Mouse (Mus musculus) brain, embryonic 14.5 days (tissue): ENCODE measurements at regions not wholly inside any gene's neighbourhood (a gene's known extent, or its start where the extent isn't known, plus 50 kb on each side); places are given as distances from the start of the nearest gene placed in this dataset.

ENCODE experiments used
- DNase-seq: peaks from one replicate; pipeline ENCODE4 v3.0.0-alpha.2; 2011; ENCODE audit warnings: low read depth
- CTCF ChIP-seq: fragments of 200-500 bp; IDR thresholded peaks from 2 replicates; pipeline ENCODE4 v1.5.1; 2012; ENCODE audit warnings: inconsistent platforms, mild to moderate bottlenecking, moderate library complexity, borderline replicate concordance; ENCODE audit not compliant: insufficient read depth, insufficient read length; ENCODE audit errors: extremely low read depth
- POLR2A ChIP-seq: fragments of 200-500 bp; IDR thresholded peaks from 2 replicates; pipeline ENCODE4 v1.6.1; 2012; ENCODE audit warnings: mild to moderate bottlenecking, inconsistent platforms, borderline replicate concordance; ENCODE audit not compliant: poor library complexity, insufficient read depth, insufficient read length, severe bottlenecking; ENCODE audit errors: extremely low read depth

DNA sequence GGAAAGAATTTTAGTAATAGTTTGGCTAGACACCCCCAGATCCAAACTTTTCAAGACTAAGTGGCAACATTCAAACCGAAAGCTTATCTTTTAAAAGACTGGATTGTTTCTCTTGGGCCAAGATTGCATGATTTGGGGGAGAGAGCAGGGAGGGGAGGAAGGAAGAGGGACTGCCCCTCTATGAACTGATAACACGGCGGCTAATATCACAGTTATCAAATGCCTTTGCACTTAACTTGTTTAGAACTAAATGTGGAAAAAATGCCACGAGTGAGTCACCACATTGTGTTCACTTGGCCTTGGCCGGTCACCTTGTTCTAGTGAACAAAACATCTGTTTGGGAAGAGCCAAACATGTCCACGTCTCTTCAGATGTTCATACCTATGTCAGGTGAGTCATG is 92.3 kb downstream of the Tes start:
- TF ChIP-seq CTCF (no peak), POLR2A (no peak)

DNA sequence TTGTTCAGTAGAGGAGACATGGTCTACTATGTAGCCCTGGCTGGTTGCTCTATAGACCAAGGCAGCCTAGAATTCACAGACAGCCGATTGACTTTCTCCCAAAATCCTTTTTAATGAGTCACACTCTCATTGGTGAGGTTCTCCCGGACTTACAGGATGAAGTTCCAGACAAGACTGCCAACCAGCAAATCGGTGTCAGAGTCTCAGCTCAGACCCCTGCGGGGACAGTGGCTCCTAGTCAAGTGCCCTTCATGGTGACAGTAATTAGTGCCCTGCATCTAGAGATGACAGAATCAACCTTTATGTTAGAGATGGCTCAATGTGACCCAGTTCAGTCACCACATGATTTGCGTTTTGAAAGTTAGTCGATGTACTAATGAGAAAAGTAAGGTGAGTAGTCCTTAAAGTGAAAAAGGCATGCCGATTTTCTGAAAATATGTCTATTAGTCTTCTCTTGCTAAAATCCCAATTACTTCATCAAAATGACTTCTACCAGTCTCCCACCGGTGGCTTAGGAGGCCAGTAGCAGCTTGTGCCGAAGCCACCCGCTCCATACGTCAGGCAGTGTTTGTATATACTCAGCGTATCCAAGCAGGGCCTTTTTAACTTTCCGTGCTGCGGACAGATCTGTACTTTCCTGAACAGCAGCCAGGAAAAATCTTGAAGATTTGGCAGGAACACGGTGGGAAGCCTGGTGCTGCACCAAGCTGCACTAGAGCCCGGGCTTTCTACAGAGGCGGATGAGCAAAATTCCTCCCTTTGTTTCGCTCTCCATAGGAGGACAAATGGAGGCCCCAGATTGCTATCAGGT is 105.2 kb downstream of the Tes start:
- TF ChIP-seq CTCF (no peak), POLR2A (no peak)
- DNase-seq: peak; percentile 93

More for the DNA sequence above, 92.3 kb downstream of the Tes start:
- DNase-seq: no peak

DNA sequence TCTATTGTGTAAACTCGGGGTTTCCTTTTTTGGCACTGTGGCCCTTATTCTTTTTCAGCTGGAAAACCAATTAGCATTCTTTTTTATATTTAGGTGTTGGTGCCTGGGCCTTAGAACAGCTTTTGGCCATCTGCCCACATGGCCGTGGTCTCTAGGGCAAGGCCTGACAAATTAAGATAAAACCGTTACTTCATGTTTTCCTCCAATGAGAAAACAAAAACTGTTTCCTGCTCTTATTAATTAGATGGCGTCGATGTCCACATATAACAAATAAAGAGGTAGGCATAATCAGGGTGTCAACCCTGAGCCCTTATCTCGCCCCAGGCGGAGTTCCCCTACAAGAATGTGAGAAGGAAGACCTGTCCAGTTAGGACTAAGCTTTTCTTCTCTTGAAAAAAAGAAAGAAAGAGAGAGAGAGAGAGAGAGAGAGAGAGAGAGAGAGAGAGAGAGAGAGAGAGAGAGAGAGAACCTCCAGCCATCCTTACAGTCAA is 105.9 kb downstream of the Tes start:
- TF ChIP-seq CTCF (no peak), POLR2A (no peak)
- no peak for DNase-seq

DNA sequence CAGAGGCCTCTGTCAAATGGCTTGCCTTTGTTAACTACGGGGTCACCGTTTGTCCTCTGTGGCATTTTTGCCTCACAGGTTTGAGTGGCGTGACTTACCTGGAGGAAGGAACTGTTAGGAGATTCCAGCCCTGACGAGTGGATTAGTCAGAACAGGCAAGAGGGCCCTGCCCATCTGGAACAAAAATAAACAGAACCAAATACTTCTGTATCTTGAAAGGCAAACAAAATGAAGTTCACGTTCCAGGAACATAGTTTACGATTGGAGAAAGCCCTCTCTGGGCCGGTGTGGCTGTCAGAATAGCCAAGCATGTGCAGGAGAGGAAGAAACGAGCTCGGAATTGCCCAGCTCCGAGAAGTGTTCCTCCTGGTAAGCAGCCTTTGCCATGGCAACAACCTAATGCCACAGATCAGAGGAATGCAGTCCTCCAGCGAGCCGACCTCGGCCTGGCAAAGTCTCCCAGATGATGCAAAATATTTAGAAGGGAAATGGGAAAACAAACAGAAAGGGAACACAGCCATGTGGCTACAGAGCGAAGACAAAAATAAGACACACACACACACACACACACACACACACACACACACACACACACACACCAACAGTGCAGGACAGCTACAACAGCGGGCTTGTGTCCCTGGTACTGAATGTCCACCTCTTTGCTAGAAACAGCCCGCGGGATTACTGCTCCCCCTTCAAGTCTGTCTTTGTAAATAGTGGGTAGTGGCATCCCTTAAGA is 106.5 kb downstream of the Tes start:
- no peak for TF ChIP-seq CTCF
- TF ChIP-seq POLR2A: no peak
- peak; percentile 90 for DNase-seq

DNA sequence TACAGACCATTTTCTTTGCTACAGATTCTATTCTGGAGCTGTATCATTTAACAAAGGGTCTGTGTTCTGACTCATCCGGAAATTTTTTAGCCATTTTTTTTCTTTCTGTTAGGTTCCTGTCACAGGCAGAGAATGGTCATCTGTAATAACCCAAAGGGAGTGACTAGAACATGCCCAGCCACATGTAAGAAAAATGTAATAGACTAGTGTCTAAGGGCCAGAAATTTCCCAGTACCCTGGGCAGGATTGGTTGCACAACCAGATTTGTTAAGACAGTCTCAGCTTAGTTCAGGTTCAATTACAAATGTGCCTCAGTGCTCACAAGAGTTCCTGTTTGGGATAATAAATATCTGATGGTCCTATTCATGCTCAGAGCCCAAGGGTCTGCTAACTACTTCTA is 107.1 kb downstream of the Tes start:
- TF ChIP-seq POLR2A (no peak), CTCF (no peak)
- no peak for DNase-seq

DNA sequence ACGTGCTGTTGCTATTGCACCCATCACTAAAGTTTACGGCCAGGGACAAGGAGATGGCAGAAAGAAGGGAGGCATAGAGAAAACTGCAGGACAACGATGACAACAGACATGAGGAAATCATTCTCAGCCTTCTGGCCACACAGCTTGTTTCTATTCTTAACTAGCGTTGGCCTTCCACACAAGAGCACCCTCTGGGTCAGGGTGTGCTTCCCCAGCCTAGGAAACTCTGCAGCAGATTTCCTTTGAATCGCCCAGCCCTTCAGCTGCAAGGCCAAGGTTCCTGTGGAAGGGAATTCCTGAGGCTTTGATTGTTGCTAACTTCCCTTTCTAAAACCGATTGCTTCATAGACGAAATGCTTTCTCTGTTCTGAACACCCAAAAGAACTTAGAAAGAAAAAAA is 103.8 kb upstream of the Cav2 start:
- no peak for TF ChIP-seq CTCF
- no peak for TF ChIP-seq POLR2A

DNA sequence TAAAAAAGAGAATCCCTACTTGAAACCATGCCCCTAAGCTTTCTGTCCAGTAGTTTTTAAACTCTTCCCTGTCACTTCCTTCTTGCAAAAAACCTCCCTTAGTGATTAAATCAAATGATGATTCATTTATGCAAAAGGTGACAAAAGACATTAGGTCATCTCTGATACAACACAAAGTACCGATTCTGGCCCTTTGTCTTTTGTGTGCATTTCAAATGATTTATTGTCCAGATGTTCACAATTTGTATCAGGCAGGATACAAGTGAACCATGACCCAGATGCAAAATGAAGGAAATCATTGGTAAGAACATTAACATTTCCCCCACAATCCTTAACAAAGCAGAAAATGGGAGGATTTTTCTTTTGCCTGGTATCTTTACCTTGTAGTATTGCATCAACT is 101.5 kb upstream of the Cav2 start:
- TF ChIP-seq CTCF (no peak), POLR2A (no peak)
- DNase-seq: no peak

More for the DNA sequence above, 103.8 kb upstream of the Cav2 start:
- DNase-seq: no peak

DNA sequence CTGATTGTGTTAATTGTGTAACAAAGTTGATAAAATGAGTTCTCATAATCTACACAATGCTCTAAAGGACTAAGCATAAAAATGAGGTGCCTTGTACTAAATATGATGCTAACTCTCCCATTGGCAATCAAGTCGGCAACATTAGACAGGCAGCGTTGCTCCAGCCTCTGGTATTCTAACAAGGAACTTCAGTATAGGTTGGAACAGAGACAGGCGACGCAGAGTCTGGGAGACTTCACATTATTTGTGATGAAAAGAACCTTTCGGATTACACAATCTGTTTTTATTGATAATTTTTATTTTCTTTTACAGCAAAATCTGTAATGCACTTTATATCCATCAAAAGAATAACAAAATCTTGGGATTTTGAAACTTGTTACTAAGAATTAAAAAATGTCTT is 94.4 kb upstream of the Cav2 start:
- TF ChIP-seq CTCF (no peak), POLR2A (no peak)
- peak; percentile 81 for DNase-seq

DNA sequence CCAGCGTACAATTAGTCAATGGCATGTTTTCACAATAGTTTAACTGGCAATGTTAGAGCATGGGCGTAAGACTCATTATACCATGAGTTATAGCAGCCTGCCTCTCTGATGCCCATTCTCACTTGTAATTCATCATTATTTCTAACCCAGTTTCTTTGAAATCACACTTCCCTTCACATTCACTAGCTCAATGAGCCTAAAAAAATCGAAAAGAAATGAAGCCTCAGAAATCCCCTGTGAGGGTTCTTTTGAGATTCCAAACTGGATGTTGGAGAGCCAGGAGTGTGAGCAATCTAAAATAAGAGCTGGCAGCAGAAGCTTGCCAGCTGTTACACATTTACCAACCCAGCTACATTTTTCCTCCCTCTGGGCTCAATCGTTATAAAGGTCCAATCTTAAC is 93.9 kb upstream of the Cav2 start:
- peak; percentile 93 for DNase-seq
- TF ChIP-seq POLR2A (no peak), CTCF (no peak)

DNA sequence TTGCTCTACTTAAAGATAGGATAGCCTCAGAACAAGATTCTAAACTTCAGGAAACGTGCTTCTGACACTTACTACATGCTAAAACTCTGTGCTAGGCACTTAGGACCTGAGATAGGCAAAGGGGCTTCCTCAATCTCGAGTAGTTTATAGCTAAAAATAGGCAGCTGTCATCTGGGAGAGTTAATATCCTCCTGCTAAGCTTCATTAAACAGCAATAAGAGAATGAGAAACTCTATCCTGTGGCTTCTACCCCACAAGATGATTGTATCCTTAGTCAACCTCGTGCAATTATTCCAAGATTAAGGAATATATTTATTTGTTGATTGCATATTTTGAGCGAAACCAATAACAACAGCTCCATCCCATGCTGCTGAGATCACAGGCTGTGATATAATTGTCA is 85.4 kb upstream of the Cav2 start:
- TF ChIP-seq CTCF (no peak), POLR2A (no peak)

DNA sequence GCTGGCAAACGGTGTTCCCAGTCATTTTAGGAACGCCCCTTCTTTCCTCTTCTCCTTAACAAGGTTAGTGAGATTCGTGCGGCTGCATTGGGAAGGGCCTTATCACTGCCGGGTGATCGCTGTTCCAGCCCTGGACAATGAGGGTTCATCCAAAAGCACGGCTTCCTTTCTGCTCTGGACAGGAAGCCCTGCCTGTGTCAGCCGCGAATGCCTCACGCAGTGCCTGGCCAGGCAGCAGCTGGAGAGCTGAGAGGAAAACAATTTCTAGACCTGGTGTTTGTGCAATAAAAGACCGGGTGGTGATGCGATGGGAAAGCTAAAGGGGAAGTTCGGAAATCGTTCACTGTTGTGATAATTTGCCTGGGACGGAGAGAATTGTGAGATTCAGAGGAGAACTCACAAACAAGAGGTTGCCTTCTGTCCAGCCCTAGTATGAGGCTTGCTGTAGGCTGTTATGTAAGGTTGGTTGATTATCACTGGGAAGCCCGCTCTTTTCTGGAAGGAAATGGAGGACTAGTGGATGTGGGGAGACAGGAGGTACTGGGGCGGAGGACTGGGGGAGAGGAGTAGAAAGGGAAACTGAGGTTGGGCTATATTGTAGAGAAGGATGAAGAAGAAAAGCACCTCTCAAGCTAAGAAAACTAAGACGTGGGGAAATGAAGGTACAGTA is 83.1 kb upstream of the Cav2 start:
- DNase-seq: no peak
- TF ChIP-seq CTCF: no peak

More for the DNA sequence above, 85.4 kb upstream of the Cav2 start:
- DNase-seq: no peak
